Mouse (Mus musculus): Measurements from ENCODE around the gene Rab40c.

DNA sequence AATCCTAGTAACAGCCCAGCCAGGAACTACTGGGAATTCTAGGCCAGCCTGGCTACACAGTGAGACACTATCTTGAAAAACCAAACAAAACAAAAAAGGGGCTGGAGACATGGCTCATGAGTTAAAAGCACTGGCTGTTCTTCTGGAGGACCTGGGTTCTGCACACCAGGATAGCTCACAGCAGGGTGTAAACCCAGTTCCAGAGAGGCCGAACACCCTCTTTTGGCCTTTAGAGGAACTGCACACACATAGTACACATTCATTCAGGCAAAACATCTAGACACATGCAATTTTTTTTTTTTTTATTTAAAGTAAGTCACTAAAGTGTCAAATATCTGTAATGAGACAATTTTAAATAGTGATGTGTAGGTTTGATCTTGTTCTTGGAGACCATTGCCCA lies 19.3 kb downstream of the Rab40c start:
- no peak for TF ChIP-seq CTCF (conservative IDR thresholded peaks at IDR 0.05; ENCODE audit: insufficient read depth, insufficient read length, low read depth, low read length)
- TF ChIP-seq POLR2A (IDR thresholded peaks at IDR 0.05; ENCODE audit: low read depth, low read length) = no peak
